Mouse (Mus musculus): ENCODE data around the gene Tra2a.

GRCm38 (mm10) chr6:49212141-49212540 is 51.7 kb downstream of the Tra2a start:
- TF ChIP-seq TCF12 (IDR thresholded peaks at IDR 0.05; ENCODE audit: insufficient read depth, poor library complexity, severe bottlenecking): no peak
- no peak for TF ChIP-seq POLR2A (IDR thresholded peaks at IDR 0.05; ENCODE audit: insufficient read length, low read depth)
- no peak for TF ChIP-seq USF1 (IDR thresholded peaks at IDR 0.05; ENCODE audit: low read depth)
